Mouse (Mus musculus) embryonic facial prominence, embryonic 14.5 days (tissue): ENCODE measurements around the gene Olfr645. TPM values are rescaled to one million over a fixed set of nuclear protein-coding genes. Genes with fewer than 3 reads are reported as not detected.

Experiments used
- ATAC-seq: fragments of 200-750 bp; cut with Nextera tagmentation; 2 replicates; pipeline ENCODE4 v1.8.0; 2017; ENCODE audit warnings: low read depth, moderate number of reproducible peaks, moderate TSS enrichment
- DNase-seq: peaks from one replicate; pipeline ENCODE4 v3.0.0-alpha.2; 2015; ENCODE audit warnings: low spot score
- H3K27ac ChIP-seq: fragments of 300-500 bp; sonication (generic); replicated peaks from 2 replicates; pipeline ENCODE4 v1.5.1; 2014; ENCODE audit warnings: low read depth, mild to moderate bottlenecking, low read length, moderate library complexity
- H3K27me3 ChIP-seq: fragments of 300-500 bp; sonication (generic); replicated peaks from 2 replicates; pipeline ENCODE4 v1.6.1; 2014; ENCODE audit warnings: low read length; ENCODE audit not compliant: control insufficient read depth, insufficient read depth
- H3K36me3 ChIP-seq: fragments of 300-500 bp; sonication (generic); 2 replicates; pipeline ENCODE4 v1.6.1; 2014; ENCODE audit warnings: low read length, mixed read lengths; ENCODE audit not compliant: control insufficient read depth, insufficient read depth
- H3K4me1 ChIP-seq: fragments of 300-500 bp; sonication (generic); 2 replicates; pipeline ENCODE4 v1.6.1; 2014; ENCODE audit warnings: antibody characterized with exemption, low read length; ENCODE audit not compliant: control insufficient read depth, insufficient read depth
- H3K4me2 ChIP-seq: fragments of 300-500 bp; sonication (generic); 2 replicates; pipeline ENCODE4 v1.6.1; 2014; ENCODE audit warnings: low read depth, mild to moderate bottlenecking, low read length, moderate library complexity, mixed read lengths
- H3K4me3 ChIP-seq: fragments of 300-500 bp; sonication (generic); 2 replicates; pipeline ENCODE4 v1.5.1; 2014; ENCODE audit warnings: low read depth, mild to moderate bottlenecking, low read length
- H3K9ac ChIP-seq: fragments of 300-500 bp; sonication (generic); 2 replicates; pipeline ENCODE4 v1.6.1; 2014; ENCODE audit warnings: low read depth, mild to moderate bottlenecking, low read length, moderate library complexity, mixed read lengths
- H3K9me3 ChIP-seq: fragments of 300-500 bp; sonication (generic); 2 replicates; pipeline ENCODE4 v1.6.1; 2016; ENCODE audit warnings: low read length; ENCODE audit not compliant: control insufficient read depth
- WGBS: fragments of 180-500 bp; shearing (Covaris S2); extraction: QIAGEN DNeasy Blood & Tissue Kit; methylation state at CpG from one replicate; pipeline ENCODE4 v1.1.7; 2014; 5-methylcytosine and 5-hydroxymethylcytosine counted together
- polyA plus RNA-seq: library from polyadenylated mRNA; unstranded; fragments of >200 nt; fragmentation: Nextera tagmentation; extraction: Ambion mirVana; gene quantifications from 2 replicates; pipeline ENCODE4 v1.2.1, GENCODE M21; 2014

Olfr645 gene
- polyA plus RNA-seq, 1 experiment from 2014 or later = not detected

DNA sequence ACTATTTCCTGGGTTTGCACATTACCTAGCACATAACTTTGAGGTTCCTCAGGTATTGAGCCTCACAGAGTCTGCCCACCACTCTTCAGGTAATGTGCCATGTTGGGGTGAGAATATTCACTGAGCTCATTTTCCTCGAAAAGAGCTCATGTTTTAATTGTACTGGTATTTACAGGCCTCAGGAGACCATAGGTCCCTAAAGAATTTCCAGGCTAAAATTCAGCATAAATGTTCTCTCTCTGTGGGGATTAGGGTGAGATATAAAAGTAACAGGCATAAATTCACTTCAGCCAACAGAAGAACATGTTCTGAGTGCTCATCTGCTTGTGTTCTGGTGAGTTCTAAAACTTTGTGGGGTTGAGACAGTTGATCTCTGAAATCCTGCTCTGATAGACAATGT, 50.1 kb downstream of the Olfr645 start, which contains the start of gene Olfr641:
Gene Olfr641, plus strand, starts transcription at position 301 of the 400 bp plus-strand sequence.
- Histone ChIP-seq H3K36me3 (no peaks in the 10 kb centered on the region), H3K27me3 (no peaks in the 10 kb centered on the region), H3K9ac (no peak within 1 kb of the TSS), H3K4me1 (no peaks in the 10 kb centered on the region), H3K27ac (no peak within 1 kb of the TSS), H3K9me3 (no peaks in the 10 kb centered on the region), H3K4me3 (no peak within 1 kb of the TSS), H3K4me2 (no peak within 1 kb of the TSS)
- DNase-seq (no peak), ATAC-seq (no peak)
- WGBS = 68% methylated on average over 1 of the region's 1 CpGs

Other genes starting within 250 kb of the Olfr645 start
- gene Hbb-bh2, start 244.9 kb downstream of the Olfr645 start, polyA plus RNA-seq = not detected in 2 replicates
- 3.6 and 8.0 TPM in 2 replicates for gene Hbb-bh1, start 242.3 kb downstream of the Olfr645 start, polyA plus RNA-seq
- gene Hbb-y, start 232.2 kb downstream of the Olfr645 start, polyA plus RNA-seq = 391 and 1,497 TPM in 2 replicates
- gene Olfr66, start 199.2 kb downstream of the Olfr645 start, polyA plus RNA-seq = not detected in 2 replicates
- not detected in 2 replicates for gene Olfr64, start 191.0 kb downstream of the Olfr645 start, polyA plus RNA-seq
- 0.13 and 0.35 TPM in 2 replicates for gene Olfr65, start 182.0 kb downstream of the Olfr645 start, polyA plus RNA-seq
- not detected in 2 replicates for gene Olfr631, start 156.6 kb downstream of the Olfr645 start, polyA plus RNA-seq
- not detected in 2 replicates for gene Olfr632, start 151.1 kb downstream of the Olfr645 start, polyA plus RNA-seq
- gene Olfr633, start 141.0 kb downstream of the Olfr645 start, polyA plus RNA-seq = not detected in 2 replicates
- not detected in 2 replicates for gene Olfr635, start 114.3 kb downstream of the Olfr645 start, polyA plus RNA-seq
- not detected in 2 replicates for gene Olfr638, start 86.7 kb downstream of the Olfr645 start, polyA plus RNA-seq
- not detected in 2 replicates for gene Olfr639, start 68.2 kb downstream of the Olfr645 start, polyA plus RNA-seq
- gene Olfr640, start 59.9 kb downstream of the Olfr645 start, polyA plus RNA-seq = 0.13 and 0.14 TPM in 2 replicates
- gene Olfr641, start 50.0 kb downstream of the Olfr645 start, polyA plus RNA-seq = 0.10 TPM in 1 of 2 replicates, not detected in the other
- gene Olfr642, start 32.8 kb downstream of the Olfr645 start, polyA plus RNA-seq = not detected in 2 replicates
- gene 4930516K23Rik, start 24.0 kb downstream of the Olfr645 start, polyA plus RNA-seq = not detected in 2 replicates
- gene Olfr644, start 13.6 kb downstream of the Olfr645 start, polyA plus RNA-seq = 0.21 and 0.38 TPM in 2 replicates
- not detected in 2 replicates for gene Olfr646, start 19.4 kb upstream of the Olfr645 start, polyA plus RNA-seq
- gene Ubqln5, start 44.4 kb upstream of the Olfr645 start, polyA plus RNA-seq = not detected in 2 replicates
- gene Olfr643, start 51.9 kb upstream of the Olfr645 start, polyA plus RNA-seq = not detected in 2 replicates
- 0.21 and 0.25 TPM in 2 replicates for gene Ubqln3, start 57.8 kb upstream of the Olfr645 start, polyA plus RNA-seq
- gene Ubqlnl, start 65.1 kb upstream of the Olfr645 start, polyA plus RNA-seq = 0.17 and 0.45 TPM in 2 replicates
- 17.6 and 28.0 TPM in 2 replicates for gene Olfm5, start 79.4 kb upstream of the Olfr645 start, polyA plus RNA-seq
- gene Olfr648, start 97.9 kb upstream of the Olfr645 start, polyA plus RNA-seq = 0.17 and 0.18 TPM in 2 replicates
- gene Olfr649, start 110.5 kb upstream of the Olfr645 start, polyA plus RNA-seq = not detected in 2 replicates
- gene Trim6, start 133.3 kb upstream of the Olfr645 start, polyA plus RNA-seq = 0.72 and 0.89 TPM in 2 replicates
- 2.2 and 2.4 TPM in 2 replicates for gene Trim34a, start 159.0 kb upstream of the Olfr645 start, polyA plus RNA-seq
- gene Trim5, start 202.6 kb upstream of the Olfr645 start, polyA plus RNA-seq = 0.19 and 0.47 TPM in 2 replicates
- 7.2 and 7.6 TPM in 2 replicates for gene Trim12a, start 230.0 kb upstream of the Olfr645 start, polyA plus RNA-seq
- gene Trim34b, start 244.0 kb upstream of the Olfr645 start, polyA plus RNA-seq = not detected in 2 replicates